Mouse (Mus musculus): Measurements from ENCODE around the gene Trpc7.

Trpc7 gene

DNA sequence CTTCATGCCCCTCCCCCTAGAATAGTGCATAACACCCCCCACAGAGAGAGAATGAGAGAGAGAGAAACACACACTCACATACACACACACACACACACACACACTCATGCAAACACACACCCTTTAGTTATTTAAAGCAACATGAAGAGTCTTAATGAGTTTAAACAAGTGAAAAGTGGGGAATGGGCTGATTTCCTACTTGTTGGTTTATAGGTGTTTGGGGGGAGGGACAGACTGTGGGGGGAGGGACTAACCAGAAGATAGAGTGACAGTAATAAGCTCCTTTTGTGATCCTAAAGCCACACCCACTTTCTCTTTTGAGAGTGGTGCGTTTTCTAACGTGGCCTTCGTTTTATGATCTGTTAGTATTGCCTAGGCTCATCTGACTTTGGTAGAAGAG, at the start of gene Trpc7:
TSS of gene Trpc7 (minus strand) at position 101 of the 400 bp plus-strand sequence.
- in situ Hi-C loops (cut with MboI, MseI): no loop called here

GRCm38 (mm10) chr13:56939261-56939660, 43.5 kb upstream of the Trpc7 start:
- in situ Hi-C loops (cut with MboI, MseI): no loop called here

DNA sequence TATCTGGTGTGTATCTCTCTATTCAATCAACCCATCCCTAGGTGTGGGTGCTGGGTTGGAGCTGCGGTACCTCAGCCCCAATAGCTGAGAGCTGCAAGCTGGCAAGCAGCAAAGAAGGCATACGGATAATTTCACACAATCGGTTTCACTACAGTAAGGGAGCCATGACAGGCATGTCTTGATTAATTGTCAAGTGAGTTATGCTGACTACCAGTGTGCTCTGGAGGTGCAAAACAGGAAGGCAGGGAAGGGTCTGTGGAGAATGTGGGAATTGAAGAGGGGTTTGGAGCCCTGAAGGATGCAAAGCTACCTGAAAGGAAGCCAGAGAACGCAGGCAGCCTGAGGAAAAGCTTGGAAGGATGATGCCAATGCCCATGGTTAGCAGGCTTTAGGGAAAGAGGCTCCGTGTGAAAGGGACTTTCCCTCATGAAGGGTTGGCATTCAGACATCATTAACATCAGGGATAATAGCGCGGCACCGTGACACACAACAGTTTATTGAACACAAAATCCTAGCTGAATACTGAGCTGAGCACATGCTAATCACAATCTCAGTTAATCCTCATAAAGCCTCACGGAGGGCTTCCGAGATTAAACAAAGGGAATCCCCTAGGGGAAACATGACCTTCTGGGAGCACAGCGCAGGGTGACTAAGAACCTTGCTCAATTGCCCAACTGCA, 38.2 kb upstream of the Trpc7 start:
- in situ Hi-C loops (cut with MboI, MseI): no loop called here

- in situ Hi-C loops (cut with MboI, MseI): no loop called here
Observed at GRCm38 (mm10) chr13:56930421-56930820, 34.6 kb upstream of the Trpc7 start.

GRCm38 (mm10) chr13:56922976-56923375, 27.2 kb upstream of the Trpc7 start:
- in situ Hi-C loops (cut with MboI, MseI): loop anchor here in 1 of 2 experiments (10.0 kb wide), 1 partner anchor 128 kb away; no protein-coding TSS in a partner anchor

DNA sequence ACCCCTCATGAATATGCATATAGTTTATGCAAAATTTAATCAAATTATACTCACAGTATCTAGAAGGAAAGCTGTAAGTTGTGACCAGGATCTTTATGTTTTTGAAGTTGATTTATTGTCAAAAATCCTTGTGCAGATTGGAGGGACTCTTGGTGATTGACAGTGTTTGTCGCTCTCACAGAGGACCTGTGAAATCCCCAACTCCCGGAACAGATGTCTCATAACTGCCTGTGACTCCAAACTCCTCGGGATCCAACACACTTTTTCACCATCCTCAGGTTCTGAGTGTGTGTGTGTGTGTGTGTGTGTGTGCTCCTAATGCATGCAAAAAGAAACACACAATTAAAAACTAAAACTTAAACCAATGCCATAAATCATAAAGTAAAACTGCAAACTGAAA, 25.5 kb upstream of the Trpc7 start:
- in situ Hi-C loops (cut with MboI, MseI): loop anchor here in 1 of 2 experiments (10.0 kb wide), 1 partner anchor 126 kb away; no protein-coding TSS in a partner anchor

DNA sequence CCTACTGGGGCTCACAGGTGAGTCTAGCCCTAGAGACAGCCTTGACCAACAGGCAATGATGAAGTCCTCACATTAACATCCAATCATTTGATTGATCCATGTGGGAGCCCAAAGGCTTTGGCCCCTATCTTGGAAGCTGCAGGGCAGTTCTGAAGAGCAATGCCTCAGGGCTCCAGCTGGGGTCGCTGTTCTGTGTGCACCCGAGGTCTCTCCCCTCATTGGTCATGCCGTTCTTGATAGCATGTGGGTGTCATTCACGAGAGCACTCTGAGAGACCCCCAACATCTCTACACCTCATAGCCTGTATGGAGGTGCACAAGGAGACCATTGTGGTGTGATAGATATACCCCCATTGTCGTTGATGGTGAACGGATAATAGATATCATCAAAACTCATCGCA, 18.9 kb upstream of the Trpc7 start:
- in situ Hi-C loops (cut with MboI, MseI): no loop called here

- in situ Hi-C loops (cut with MboI, MseI): no loop called here
Observed at GRCm38 (mm10) chr13:56911093-56911492, 15.3 kb upstream of the Trpc7 start.

GRCm38 (mm10) chr13:56895386-56895785, 407 bp downstream of the Trpc7 start:
- in situ Hi-C loops (cut with MboI, MseI): no loop called here

DNA sequence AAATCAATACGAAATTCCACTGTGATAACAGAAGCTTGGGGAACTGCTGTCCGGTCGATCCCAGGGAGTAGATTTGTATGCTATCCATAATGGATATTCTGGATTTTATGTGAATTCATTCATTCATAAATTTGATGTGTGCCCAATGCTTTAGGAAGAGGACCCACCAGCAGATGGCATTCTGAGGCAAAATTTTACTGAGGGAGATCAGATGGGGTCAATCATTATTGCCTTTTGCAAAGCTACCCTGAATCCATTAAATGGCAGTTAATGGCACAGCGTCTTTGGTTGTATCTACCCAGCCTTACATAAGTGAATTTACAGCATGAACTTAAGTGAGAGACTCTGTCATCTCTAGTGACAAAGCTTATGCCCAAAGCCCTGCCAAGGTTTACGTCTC, 1.2 kb downstream of the Trpc7 start:
- in situ Hi-C loops (cut with MboI, MseI): no loop called here

- in situ Hi-C loops (cut with MboI, MseI): no loop called here
Observed at GRCm38 (mm10) chr13:56889888-56890287, 5.9 kb downstream of the Trpc7 start.

DNA sequence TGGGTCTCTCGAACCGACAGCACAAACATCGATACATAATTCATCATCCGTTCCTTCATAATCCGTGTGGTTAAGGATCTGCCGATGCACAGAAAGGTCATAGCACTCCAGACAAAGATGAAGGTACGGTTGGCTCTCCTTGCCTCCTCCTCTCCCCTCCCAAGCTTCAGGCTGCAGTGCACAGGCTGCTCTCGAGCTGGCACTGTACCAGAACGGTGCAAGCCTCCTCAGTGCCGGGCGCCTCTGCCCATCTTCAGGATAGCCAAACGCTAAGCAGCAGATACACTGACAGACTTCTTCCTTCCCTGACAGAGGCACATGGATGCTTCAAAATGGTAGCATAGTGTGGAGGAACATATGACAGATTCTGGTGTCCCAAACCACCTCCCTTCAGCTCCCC, 12.9 kb downstream of the Trpc7 start:
- in situ Hi-C loops (cut with MboI, MseI): no loop called here

- in situ Hi-C loops (cut with MboI, MseI): no loop called here
Observed at GRCm38 (mm10) chr13:56864567-56864966, 31.2 kb downstream of the Trpc7 start.

- in situ Hi-C loops (cut with MboI, MseI): no loop called here
Observed at GRCm38 (mm10) chr13:56862011-56862410, 33.8 kb downstream of the Trpc7 start.

GRCm38 (mm10) chr13:56854506-56854905, 41.3 kb downstream of the Trpc7 start:
- in situ Hi-C loops (cut with MboI, MseI): no loop called here

DNA sequence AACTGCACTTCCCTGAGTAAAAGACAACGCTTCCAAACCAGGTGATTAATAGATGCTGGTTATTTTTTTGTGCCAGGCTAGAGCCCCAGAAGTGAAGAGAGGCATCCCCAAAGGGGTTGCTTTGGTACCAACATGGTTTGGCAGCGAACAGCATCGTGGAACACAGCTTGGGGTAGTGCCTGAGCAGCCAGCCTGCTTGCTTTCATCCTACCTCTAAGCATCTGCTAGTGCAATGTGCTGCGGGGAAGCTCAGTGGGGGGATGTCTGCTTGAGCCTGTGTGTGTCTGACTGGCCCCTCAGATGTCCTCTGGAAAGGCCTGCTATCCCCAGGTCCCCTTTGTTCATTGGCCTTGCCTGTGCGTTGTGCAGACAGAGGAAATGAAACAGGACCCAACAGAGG, 42.4 kb downstream of the Trpc7 start:
- in situ Hi-C loops (cut with MboI, MseI): no loop called here

DNA sequence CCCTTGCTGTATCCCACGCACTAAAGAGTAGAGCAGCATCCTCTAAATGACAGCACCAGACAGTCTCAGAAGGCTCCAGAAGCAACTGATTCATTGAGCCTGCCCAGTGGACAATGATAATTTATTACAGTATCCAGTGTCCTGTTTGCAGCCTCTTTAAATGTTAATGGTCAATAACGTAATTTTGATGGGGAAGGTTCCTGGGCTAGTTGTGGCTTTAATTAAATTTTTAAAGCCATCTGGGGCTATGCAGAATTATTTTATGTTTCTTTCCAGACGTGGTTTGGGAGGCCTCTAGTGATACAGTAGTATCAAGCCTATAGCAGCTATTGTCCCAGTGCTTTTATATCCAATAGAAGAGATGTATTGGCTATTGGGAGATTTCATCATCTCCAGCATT, 49.9 kb downstream of the Trpc7 start:
- in situ Hi-C loops (cut with MboI, MseI): no loop called here

GRCm38 (mm10) chr13:56815471-56815870, 80.3 kb downstream of the Trpc7 start:
- in situ Hi-C loops (cut with MboI, MseI): no loop called here

GRCm38 (mm10) chr13:56806776-56807490, 88.9 kb downstream of the Trpc7 start:
- in situ Hi-C loops (cut with MboI, MseI): no loop called here

DNA sequence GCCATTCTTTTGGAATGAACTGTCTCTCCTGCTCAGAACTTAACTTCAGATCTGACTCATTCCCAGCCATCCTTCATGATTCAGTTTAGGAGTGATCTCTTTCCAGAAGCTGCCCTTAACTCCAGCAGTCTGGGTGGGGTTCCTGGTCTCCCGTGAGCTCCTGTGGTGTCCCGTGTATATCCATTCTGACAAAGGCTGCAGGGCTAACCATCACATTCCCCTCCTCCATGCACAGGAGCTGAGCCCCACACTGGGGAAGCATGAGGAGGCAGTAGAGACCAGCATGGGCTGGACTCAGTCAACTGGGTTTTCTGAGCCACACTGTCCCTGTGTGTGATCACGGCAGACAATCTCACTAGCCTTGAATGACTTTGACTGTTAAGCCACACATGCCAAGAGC, 90.7 kb downstream of the Trpc7 start:
- in situ Hi-C loops (cut with MboI, MseI): no loop called here

DNA sequence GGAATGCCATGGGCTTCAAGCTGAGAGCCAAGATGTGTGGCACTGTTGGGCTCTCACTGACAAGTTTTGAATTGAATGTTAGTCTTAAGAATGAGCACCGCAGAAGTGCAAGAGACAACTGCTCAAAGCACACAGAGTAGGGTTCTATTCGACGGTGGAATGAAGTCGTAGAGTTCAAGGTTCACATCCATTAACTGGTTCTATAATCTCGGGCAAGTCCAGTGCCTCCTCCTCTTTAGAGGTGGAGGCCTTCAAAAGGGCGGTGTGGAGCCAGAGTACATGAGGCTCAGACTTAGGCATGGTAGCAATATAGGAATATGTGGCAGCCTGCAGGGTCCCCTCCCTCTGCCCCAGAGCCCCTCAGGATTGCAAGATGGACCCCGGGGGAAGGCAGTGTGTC, 98.3 kb downstream of the Trpc7 start:
- in situ Hi-C loops (cut with MboI, MseI): loop anchor here in 1 of 2 experiments (10.0 kb wide), 1 partner anchor 127 kb away; no protein-coding TSS in a partner anchor

DNA sequence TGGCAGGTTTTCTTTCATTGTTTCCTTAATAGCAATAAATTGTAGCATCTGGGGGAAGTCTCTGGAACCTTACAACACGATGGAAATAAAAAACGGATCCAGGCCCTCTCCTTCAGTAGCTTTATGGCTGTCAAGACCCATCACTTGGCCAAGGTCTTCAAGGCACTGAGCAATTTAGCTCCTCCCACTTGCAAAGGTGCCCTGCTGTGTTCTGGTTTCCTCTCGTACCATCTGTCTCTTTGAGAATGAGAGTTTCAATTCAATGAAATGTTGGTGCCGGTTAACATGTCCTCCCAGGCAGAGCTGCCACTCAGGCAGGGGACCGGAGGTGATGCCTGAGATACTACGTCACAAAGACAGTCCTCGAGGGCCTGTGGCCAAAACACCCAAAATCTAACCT, 100.3 kb downstream of the Trpc7 start:
- in situ Hi-C loops (cut with MboI, MseI): loop anchor here in 1 of 2 experiments (10.0 kb wide), 1 partner anchor 129 kb away; no protein-coding TSS in a partner anchor

DNA sequence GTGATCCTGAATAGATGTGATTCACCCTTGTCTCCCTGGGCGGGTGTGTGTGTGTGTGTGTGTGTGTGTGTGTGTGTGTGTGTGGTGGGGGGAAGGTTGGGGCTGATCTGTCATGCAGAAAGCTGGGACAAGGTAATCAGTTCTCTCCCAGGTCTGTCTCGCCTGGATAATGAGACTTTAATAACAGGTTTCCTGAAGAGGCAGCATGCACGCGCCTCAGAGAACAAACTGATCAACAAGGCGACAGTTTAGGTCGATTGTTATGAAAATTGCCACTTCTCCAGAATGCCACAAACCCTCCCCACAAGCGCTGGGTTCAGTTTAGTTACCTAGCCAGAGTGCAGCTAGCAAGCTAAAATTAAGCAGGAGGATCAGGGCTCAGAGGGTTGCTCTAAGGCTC, 101.4 kb downstream of the Trpc7 start:
- in situ Hi-C loops (cut with MboI, MseI): loop anchor here in 1 of 2 experiments (10.0 kb wide), 1 partner anchor 130 kb away; no protein-coding TSS in a partner anchor
